Mouse (Mus musculus): ENCODE data around the gene Cys1.

DNA sequence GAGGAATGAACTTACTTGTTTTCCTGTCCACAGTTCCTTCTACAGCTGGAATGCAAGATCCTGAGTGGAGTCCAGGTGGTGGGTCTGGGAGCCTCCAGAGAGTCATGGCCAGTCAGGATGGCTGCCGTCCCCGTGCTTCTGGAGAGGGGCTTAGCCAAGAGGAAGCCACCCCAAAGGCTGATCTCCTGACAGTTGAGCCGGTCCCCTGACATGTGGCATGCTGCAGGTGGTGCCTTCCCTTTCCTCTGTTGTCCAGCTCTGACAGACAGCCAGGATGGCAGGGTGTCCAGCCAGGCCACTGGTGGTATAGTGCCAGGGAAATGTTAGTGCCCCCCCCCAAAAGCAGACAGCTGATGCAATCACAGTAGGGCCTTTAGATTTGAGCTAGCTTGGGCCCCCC is 16.9 kb upstream of the Cys1 start:
- TF ChIP-seq REST (IDR thresholded peaks at IDR 0.05; ENCODE audit: insufficient read depth, insufficient read length): no peak
- no peak for TF ChIP-seq POLR2A (IDR thresholded peaks at IDR 0.05; ENCODE audit: insufficient read length, low read depth)
- no peak for TF ChIP-seq MAX (IDR thresholded peaks at IDR 0.05; ENCODE audit: low read depth)
- TF ChIP-seq SRF (IDR thresholded peaks at IDR 0.05; ENCODE audit: control insufficient read depth, insufficient read length, low read depth): no peak
- no peak for TF ChIP-seq E2F4 (IDR thresholded peaks at IDR 0.05; ENCODE audit: insufficient read depth)
- no peak for TF ChIP-seq TCF3 (IDR thresholded peaks at IDR 0.05; ENCODE audit: insufficient read length, low read depth)
- TF ChIP-seq USF1 (IDR thresholded peaks at IDR 0.05; ENCODE audit: low read depth): no peak
